Mouse (Mus musculus): ENCODE measurements around the gene Inpp5a.
A peak's percentile ranks its signal among the peaks of the same experiment; 100 is the strongest.

Gene Inpp5a

GRCm38 (mm10) chr7:139388670-139389212, at the start of gene Inpp5a:
Gene Inpp5a (plus strand): TSS chr7:139389109.
- DNase-seq (ENCODE audit: low read depth, low spot score): peak; percentile 100
- no peaks in the 10 kb centered on the region for H3K27me3 ChIP-seq (ENCODE audit: control insufficient read depth, insufficient read depth, low read length, poor library complexity, severe bottlenecking)
- H3K36me3 ChIP-seq (ENCODE audit: control insufficient read depth, insufficient read depth, low read length, poor library complexity, severe bottlenecking): no peaks in the 10 kb centered on the region

GRCm38 (mm10) chr7:139339184-139339583, 49.7 kb upstream of the Inpp5a start:
- H3K36me3 ChIP-seq (ENCODE audit: control insufficient read depth, insufficient read depth, low read length, poor library complexity, severe bottlenecking): no peaks in the 10 kb centered on the region
- H3K27me3 ChIP-seq (ENCODE audit: control insufficient read depth, insufficient read depth, low read length, poor library complexity, severe bottlenecking): no peaks in the 10 kb centered on the region
- no peak for DNase-seq (ENCODE audit: low read depth, low spot score)

GRCm38 (mm10) chr7:139341020-139341660, 47.8 kb upstream of the Inpp5a start:
- no peak for DNase-seq (ENCODE audit: low read depth, low spot score)
- H3K36me3 ChIP-seq (ENCODE audit: control insufficient read depth, insufficient read depth, low read length, poor library complexity, severe bottlenecking): no peaks in the 10 kb centered on the region
- no peaks in the 10 kb centered on the region for H3K27me3 ChIP-seq (ENCODE audit: control insufficient read depth, insufficient read depth, low read length, poor library complexity, severe bottlenecking)

- Histone ChIP-seq H3K36me3 (ENCODE audit: control insufficient read depth, insufficient read depth, low read length, poor library complexity, severe bottlenecking) (no peaks in the 10 kb centered on the region), H3K27me3 (ENCODE audit: control insufficient read depth, insufficient read depth, low read length, poor library complexity, severe bottlenecking) (no peaks in the 10 kb centered on the region)
- DNase-seq (ENCODE audit: low read depth, low spot score): no peak
These were observed 46.1 kb upstream of the Inpp5a start for GRCm38 (mm10) chr7:139342809-139343208.

- Histone ChIP-seq H3K27me3 (ENCODE audit: control insufficient read depth, insufficient read depth, low read length, poor library complexity, severe bottlenecking) (no peaks in the 10 kb centered on the region), H3K36me3 (ENCODE audit: control insufficient read depth, insufficient read depth, low read length, poor library complexity, severe bottlenecking) (no peaks in the 10 kb centered on the region)
- DNase-seq (ENCODE audit: low read depth, low spot score): no peak
These were observed 41.9 kb upstream of the Inpp5a start for GRCm38 (mm10) chr7:139347051-139347450.

GRCm38 (mm10) chr7:139350606-139351005, 38.3 kb upstream of the Inpp5a start:
- H3K36me3 ChIP-seq (ENCODE audit: control insufficient read depth, insufficient read depth, low read length, poor library complexity, severe bottlenecking): no peaks in the 10 kb centered on the region
- no peak for DNase-seq (ENCODE audit: low read depth, low spot score)

GRCm38 (mm10) chr7:139354370-139355139, 34.4 kb upstream of the Inpp5a start:
- Histone ChIP-seq H3K36me3 (ENCODE audit: control insufficient read depth, insufficient read depth, low read length, poor library complexity, severe bottlenecking) (no peaks in the 10 kb centered on the region), H3K27me3 (ENCODE audit: control insufficient read depth, insufficient read depth, low read length, poor library complexity, severe bottlenecking) (no peaks in the 10 kb centered on the region)
- no peak for DNase-seq (ENCODE audit: low read depth, low spot score)

More at GRCm38 (mm10) chr7:139350606-139351005, 38.3 kb upstream of the Inpp5a start:
- H3K27me3 ChIP-seq (ENCODE audit: control insufficient read depth, insufficient read depth, low read length, poor library complexity, severe bottlenecking): no peaks in the 10 kb centered on the region

- no peak for DNase-seq (ENCODE audit: low read depth, low spot score)
- Histone ChIP-seq H3K27me3 (ENCODE audit: control insufficient read depth, insufficient read depth, low read length, poor library complexity, severe bottlenecking) (no peaks in the 10 kb centered on the region), H3K36me3 (ENCODE audit: control insufficient read depth, insufficient read depth, low read length, poor library complexity, severe bottlenecking) (no peaks in the 10 kb centered on the region)
These were observed 31.9 kb upstream of the Inpp5a start for GRCm38 (mm10) chr7:139357043-139357442.

GRCm38 (mm10) chr7:139359906-139360305, 29.0 kb upstream of the Inpp5a start:
- DNase-seq (ENCODE audit: low read depth, low spot score): no peak
- no peaks in the 10 kb centered on the region for H3K27me3 ChIP-seq (ENCODE audit: control insufficient read depth, insufficient read depth, low read length, poor library complexity, severe bottlenecking)
- no peaks in the 10 kb centered on the region for H3K36me3 ChIP-seq (ENCODE audit: control insufficient read depth, insufficient read depth, low read length, poor library complexity, severe bottlenecking)

GRCm38 (mm10) chr7:139360890-139361559, 27.9 kb upstream of the Inpp5a start:
- Histone ChIP-seq H3K27me3 (ENCODE audit: control insufficient read depth, insufficient read depth, low read length, poor library complexity, severe bottlenecking) (no peaks in the 10 kb centered on the region), H3K36me3 (ENCODE audit: control insufficient read depth, insufficient read depth, low read length, poor library complexity, severe bottlenecking) (no peaks in the 10 kb centered on the region)
- no peak for DNase-seq (ENCODE audit: low read depth, low spot score)

GRCm38 (mm10) chr7:139361799-139362198, 27.1 kb upstream of the Inpp5a start:
- no peak for DNase-seq (ENCODE audit: low read depth, low spot score)
- no peaks in the 10 kb centered on the region for H3K36me3 ChIP-seq (ENCODE audit: control insufficient read depth, insufficient read depth, low read length, poor library complexity, severe bottlenecking)
- no peaks in the 10 kb centered on the region for H3K27me3 ChIP-seq (ENCODE audit: control insufficient read depth, insufficient read depth, low read length, poor library complexity, severe bottlenecking)

- Histone ChIP-seq H3K27me3 (ENCODE audit: control insufficient read depth, insufficient read depth, low read length, poor library complexity, severe bottlenecking) (no peaks in the 10 kb centered on the region), H3K36me3 (ENCODE audit: control insufficient read depth, insufficient read depth, low read length, poor library complexity, severe bottlenecking) (no peaks in the 10 kb centered on the region)
- no peak for DNase-seq (ENCODE audit: low read depth, low spot score)
These were observed 26.4 kb upstream of the Inpp5a start for GRCm38 (mm10) chr7:139362514-139362913.

- H3K27me3 ChIP-seq (ENCODE audit: control insufficient read depth, insufficient read depth, low read length, poor library complexity, severe bottlenecking): no peaks in the 10 kb centered on the region
- no peak for DNase-seq (ENCODE audit: low read depth, low spot score)
- no peaks in the 10 kb centered on the region for H3K36me3 ChIP-seq (ENCODE audit: control insufficient read depth, insufficient read depth, low read length, poor library complexity, severe bottlenecking)
These were observed 25.5 kb upstream of the Inpp5a start for GRCm38 (mm10) chr7:139363281-139364004.

GRCm38 (mm10) chr7:139364005-139364557, 24.8 kb upstream of the Inpp5a start:
- DNase-seq (ENCODE audit: low read depth, low spot score): no peak
- H3K27me3 ChIP-seq (ENCODE audit: control insufficient read depth, insufficient read depth, low read length, poor library complexity, severe bottlenecking): no peaks in the 10 kb centered on the region
- H3K36me3 ChIP-seq (ENCODE audit: control insufficient read depth, insufficient read depth, low read length, poor library complexity, severe bottlenecking): no peaks in the 10 kb centered on the region

All from splenic B cell, adult 2 months (primary cell).